Mouse (Mus musculus): ENCODE data around the gene Ggps1. TPM values are rescaled to one million over a fixed set of nuclear protein-coding genes. Genes with fewer than 3 reads are reported as not detected.

Ggps1 gene
- polyA plus RNA-seq, 1 experiment from 2014 or later = 56.3 TPM

DNA sequence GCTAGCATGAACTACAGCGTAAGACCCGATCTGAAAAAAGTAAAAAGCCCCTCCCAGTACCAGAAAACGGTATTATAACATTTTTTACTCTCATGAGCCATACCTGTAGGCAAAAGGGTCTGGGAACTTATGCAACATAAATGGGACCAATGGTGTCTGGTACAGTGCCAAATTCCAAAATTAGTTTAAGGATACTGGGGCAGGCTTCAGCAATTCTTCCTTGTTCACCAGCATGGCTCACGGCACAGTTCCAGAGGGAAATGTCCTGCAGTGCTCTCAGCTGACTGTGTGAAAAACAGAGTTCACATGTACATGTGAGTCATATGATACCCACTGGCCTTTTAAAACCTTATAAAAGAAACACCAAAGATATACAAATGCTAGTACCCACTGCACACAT lies 48.7 kb downstream of the Ggps1 start:
- 88% methylated on average over 4 of the region's 4 CpGs for WGBS
- Histone ChIP-seq H3K36me3 (ENCODE audit: control insufficient read depth, insufficient read depth, low read length) (peaks cover 24% of the 10 kb centered on the region), H3K27ac (ENCODE audit: low read length) (no peak overlapping the region), H3K9me3 (ENCODE audit: control insufficient read depth, low read depth, low read length) (no peaks in the 10 kb centered on the region), H3K27me3 (ENCODE audit: control insufficient read depth, insufficient read depth, low read length) (no peaks in the 10 kb centered on the region), H3K4me2 (replicated peaks; ENCODE audit: low read depth, low read length) (no peak overlapping the region), H3K4me3 (ENCODE audit: low read depth, low read length) (no peak overlapping the region), H3K9ac (replicated peaks; ENCODE audit: low read depth, low read length) (no peak overlapping the region), H3K4me1 (ENCODE audit: control insufficient read depth, insufficient read depth, low read length) (no peaks in the 10 kb centered on the region)
- ATAC-seq (ENCODE audit: insufficient number of reproducible peaks, insufficient read depth, low FRiP score, low read depth) = no peak

- WGBS = 96% methylated on average over 2 of the region's 2 CpGs
- Histone ChIP-seq H3K4me2 (replicated peaks; ENCODE audit: low read depth, low read length) (no peak overlapping the region), H3K9ac (replicated peaks; ENCODE audit: low read depth, low read length) (no peak overlapping the region), H3K9me3 (ENCODE audit: control insufficient read depth, low read depth, low read length) (no peaks in the 10 kb centered on the region), H3K36me3 (ENCODE audit: control insufficient read depth, insufficient read depth, low read length) (peaks cover 27% of the 10 kb centered on the region), H3K27me3 (ENCODE audit: control insufficient read depth, insufficient read depth, low read length) (no peaks in the 10 kb centered on the region), H3K4me1 (ENCODE audit: control insufficient read depth, insufficient read depth, low read length) (no peaks in the 10 kb centered on the region), H3K27ac (ENCODE audit: low read length) (no peak overlapping the region), H3K4me3 (ENCODE audit: low read depth, low read length) (no peak overlapping the region)
- ATAC-seq (ENCODE audit: insufficient number of reproducible peaks, insufficient read depth, low FRiP score, low read depth) = no peak
Measured at GRCm38 (mm10) chr13:14014001-14014400, 49.3 kb downstream of the Ggps1 start.

DNA sequence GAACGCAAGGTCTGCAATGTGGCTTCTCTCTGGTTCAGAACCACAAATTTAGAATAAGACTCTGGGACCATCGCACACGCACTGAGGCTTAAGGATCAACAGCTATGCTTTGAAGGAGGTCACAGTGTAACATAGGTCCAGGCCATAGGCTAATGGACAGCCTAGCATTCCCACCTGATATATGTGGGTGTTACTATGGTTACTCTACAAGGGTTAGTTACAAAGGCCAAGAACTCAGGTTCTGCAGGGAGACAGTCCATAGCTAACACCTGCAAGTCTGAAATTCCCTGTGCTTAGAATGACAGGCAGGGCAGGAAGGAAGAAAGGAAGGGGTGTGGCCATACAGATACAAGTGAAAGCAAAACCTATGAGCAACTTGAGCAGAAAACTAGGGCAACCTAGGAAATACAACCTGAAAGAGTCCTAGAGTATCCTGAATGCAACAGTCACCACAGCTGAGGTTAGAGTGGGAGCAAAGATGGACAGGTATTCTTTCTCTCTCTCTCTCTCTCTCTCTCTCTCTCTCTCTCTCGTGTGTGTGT lies 51.8 kb downstream of the Ggps1 start:
- Histone ChIP-seq H3K36me3 (ENCODE audit: control insufficient read depth, insufficient read depth, low read length) (peaks cover 22% of the 10 kb centered on the region), H3K9ac (replicated peaks; ENCODE audit: low read depth, low read length) (no peak overlapping the region), H3K27me3 (ENCODE audit: control insufficient read depth, insufficient read depth, low read length) (no peaks in the 10 kb centered on the region), H3K27ac (ENCODE audit: low read length) (no peak overlapping the region), H3K9me3 (ENCODE audit: control insufficient read depth, low read depth, low read length) (no peaks in the 10 kb centered on the region), H3K4me3 (ENCODE audit: low read depth, low read length) (no peak overlapping the region), H3K4me1 (ENCODE audit: control insufficient read depth, insufficient read depth, low read length) (no peaks in the 10 kb centered on the region), H3K4me2 (replicated peaks; ENCODE audit: low read depth, low read length) (no peak overlapping the region)
- no peak for ATAC-seq (ENCODE audit: insufficient number of reproducible peaks, insufficient read depth, low FRiP score, low read depth)
- WGBS = 90% methylated on average over 4 of the region's 4 CpGs

GRCm38 (mm10) chr13:14006056-14006455 lies 57.2 kb downstream of the Ggps1 start:
- 52% methylated on average over 2 of the region's 2 CpGs for WGBS
- H3K27me3 ChIP-seq (ENCODE audit: control insufficient read depth, insufficient read depth, low read length) = no peaks in the 10 kb centered on the region
- ATAC-seq (ENCODE audit: insufficient number of reproducible peaks, insufficient read depth, low FRiP score, low read depth) = no peak
- no peak overlapping the region for H3K27ac ChIP-seq (ENCODE audit: low read length)
- no peak overlapping the region for H3K4me2 ChIP-seq (replicated peaks; ENCODE audit: low read depth, low read length)
- H3K9ac ChIP-seq (replicated peaks; ENCODE audit: low read depth, low read length) = no peak overlapping the region
- H3K4me1 ChIP-seq (ENCODE audit: control insufficient read depth, insufficient read depth, low read length) = no peaks in the 10 kb centered on the region
- H3K9me3 ChIP-seq (ENCODE audit: control insufficient read depth, low read depth, low read length) = no peaks in the 10 kb centered on the region
- H3K36me3 ChIP-seq (ENCODE audit: control insufficient read depth, insufficient read depth, low read length) = peaks cover 41% of the 10 kb centered on the region
- no peak overlapping the region for H3K4me3 ChIP-seq (ENCODE audit: low read depth, low read length)

- H3K27ac ChIP-seq (ENCODE audit: low read length) = no peak overlapping the region
- H3K9ac ChIP-seq (replicated peaks; ENCODE audit: low read depth, low read length) = no peak overlapping the region
- H3K9me3 ChIP-seq (ENCODE audit: control insufficient read depth, low read depth, low read length) = no peaks in the 10 kb centered on the region
- H3K4me3 ChIP-seq (ENCODE audit: low read depth, low read length) = no peak overlapping the region
- H3K36me3 ChIP-seq (ENCODE audit: control insufficient read depth, insufficient read depth, low read length) = peaks cover 44% of the 10 kb centered on the region
- 86% methylated on average over 5 of the region's 5 CpGs for WGBS
- no peaks in the 10 kb centered on the region for H3K4me1 ChIP-seq (ENCODE audit: control insufficient read depth, insufficient read depth, low read length)
- no peaks in the 10 kb centered on the region for H3K27me3 ChIP-seq (ENCODE audit: control insufficient read depth, insufficient read depth, low read length)
- no peak overlapping the region for H3K4me2 ChIP-seq (replicated peaks; ENCODE audit: low read depth, low read length)
- no peak for ATAC-seq (ENCODE audit: insufficient number of reproducible peaks, insufficient read depth, low FRiP score, low read depth)
Measured at GRCm38 (mm10) chr13:14004999-14005398, 58.3 kb downstream of the Ggps1 start.

DNA sequence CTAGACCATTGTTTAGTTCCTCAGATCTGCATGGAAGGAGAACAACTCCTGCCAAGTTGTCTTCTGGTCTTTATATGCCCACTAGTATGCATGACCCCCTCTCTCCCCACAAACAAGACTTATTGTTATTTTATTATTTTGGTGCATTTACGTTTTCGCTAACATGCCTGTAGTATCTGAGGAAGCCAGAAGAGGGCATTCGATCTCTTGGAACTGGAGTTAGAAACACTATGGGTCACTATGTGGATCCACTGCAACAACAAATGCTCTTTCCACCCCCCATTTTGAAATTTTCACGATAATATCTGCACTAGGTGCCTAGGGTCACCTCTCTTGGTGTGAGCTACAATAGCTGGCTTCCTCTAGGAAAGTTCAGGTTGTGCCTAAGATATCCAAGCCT lies 59.2 kb downstream of the Ggps1 start:
- Histone ChIP-seq H3K36me3 (ENCODE audit: control insufficient read depth, insufficient read depth, low read length) (peaks cover 44% of the 10 kb centered on the region), H3K9ac (replicated peaks; ENCODE audit: low read depth, low read length) (no peak overlapping the region), H3K27me3 (ENCODE audit: control insufficient read depth, insufficient read depth, low read length) (no peaks in the 10 kb centered on the region), H3K4me3 (ENCODE audit: low read depth, low read length) (no peak overlapping the region), H3K9me3 (ENCODE audit: control insufficient read depth, low read depth, low read length) (no peaks in the 10 kb centered on the region), H3K4me2 (replicated peaks; ENCODE audit: low read depth, low read length) (no peak overlapping the region), H3K4me1 (ENCODE audit: control insufficient read depth, insufficient read depth, low read length) (no peaks in the 10 kb centered on the region), H3K27ac (ENCODE audit: low read length) (no peak overlapping the region)
- WGBS = 73% methylated on average over 4 of the region's 4 CpGs
- no peak for ATAC-seq (ENCODE audit: insufficient number of reproducible peaks, insufficient read depth, low FRiP score, low read depth)

DNA sequence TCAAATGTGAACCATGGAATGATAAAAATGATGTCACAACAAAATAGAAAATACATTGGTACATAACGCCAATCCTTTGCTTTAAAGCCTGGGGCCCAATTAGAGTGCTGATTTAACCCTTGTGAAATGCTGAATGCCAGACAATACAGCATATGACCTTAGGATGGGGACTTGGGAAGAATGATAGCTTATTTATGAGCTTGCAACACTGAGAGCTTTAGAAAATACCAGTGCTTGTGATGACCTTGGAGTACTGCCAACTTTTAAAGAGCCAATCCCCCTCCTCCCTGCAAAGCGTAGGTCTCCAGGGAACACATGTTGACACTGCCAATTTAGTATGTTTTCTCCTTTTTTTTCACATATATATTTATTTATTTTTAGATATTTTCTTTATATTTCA lies 60.6 kb downstream of the Ggps1 start:
- no peak overlapping the region for H3K4me3 ChIP-seq (ENCODE audit: low read depth, low read length)
- no peaks in the 10 kb centered on the region for H3K4me1 ChIP-seq (ENCODE audit: control insufficient read depth, insufficient read depth, low read length)
- H3K4me2 ChIP-seq (replicated peaks; ENCODE audit: low read depth, low read length) = no peak overlapping the region
- H3K27me3 ChIP-seq (ENCODE audit: control insufficient read depth, insufficient read depth, low read length) = no peaks in the 10 kb centered on the region
- WGBS = 58% methylated on average over 2 of the region's 2 CpGs
- H3K36me3 ChIP-seq (ENCODE audit: control insufficient read depth, insufficient read depth, low read length) = peaks cover 52% of the 10 kb centered on the region
- no peaks in the 10 kb centered on the region for H3K9me3 ChIP-seq (ENCODE audit: control insufficient read depth, low read depth, low read length)
- ATAC-seq (ENCODE audit: insufficient number of reproducible peaks, insufficient read depth, low FRiP score, low read depth) = no peak; the same call in 1 of the 2 replicates
- H3K9ac ChIP-seq (replicated peaks; ENCODE audit: low read depth, low read length) = no peak overlapping the region
- no peak overlapping the region for H3K27ac ChIP-seq (ENCODE audit: low read length)

Other genes starting within 250 kb of the Ggps1 start
- 45.6 and 50.4 TPM in 2 replicates for gene B3galnt2, start 109.0 kb downstream of the Ggps1 start, polyA plus RNA-seq (2014; fragmentation: Nextera tagmentation; extraction: Ambion mirVana)
- 70.4 and 74.4 TPM in 2 replicates for gene Tbce, start 23.9 kb downstream of the Ggps1 start, polyA plus RNA-seq (2014; fragmentation: Nextera tagmentation; extraction: Ambion mirVana)
- gene Arid4b, start 256 bp downstream of the Ggps1 start, polyA plus RNA-seq (2014; fragmentation: Nextera tagmentation; extraction: Ambion mirVana) = 77.6 and 79.2 TPM in 2 replicates

All from stomach, embryonic 14.5 days (tissue).